Mouse (Mus musculus) midbrain, postnatal 0 days (tissue): ENCODE measurements at regions not wholly inside any gene's neighbourhood (a gene's known extent, or its start where the extent isn't known, plus 50 kb on each side); places are given as distances from the start of the nearest gene placed in this dataset.

Source experiments
- ATAC-seq: fragments of 200-750 bp; cut with Nextera tagmentation; 2 replicates; pipeline ENCODE4 v1.8.0; 2017; ENCODE audit warnings: moderate number of reproducible peaks, mild to moderate bottlenecking, moderate TSS enrichment, moderate library complexity; ENCODE audit not compliant: low FRiP score
- DNase-seq: peaks from one replicate; pipeline ENCODE4 v3.0.0-alpha.2; 2015; ENCODE audit warnings: low spot score
- H3K27ac ChIP-seq: fragments of 300-500 bp; sonication (generic); 2 replicates; pipeline ENCODE4 v1.5.1; 2014; ENCODE audit warnings: low read depth, mild to moderate bottlenecking, low read length, mixed read lengths
- H3K27me3 ChIP-seq: fragments of 300-500 bp; sonication (generic); 2 replicates; pipeline ENCODE4 v1.6.1; 2014; ENCODE audit warnings: low read length, control low read depth, mixed read lengths; ENCODE audit not compliant: insufficient read depth
- H3K36me3 ChIP-seq: fragments of 300-500 bp; sonication (generic); 2 replicates; pipeline ENCODE4 v1.6.1; 2014; ENCODE audit warnings: low read length, control low read depth, mixed read lengths; ENCODE audit not compliant: insufficient read depth
- H3K4me1 ChIP-seq: fragments of 300-500 bp; sonication (generic); 2 replicates; pipeline ENCODE4 v1.6.1; 2014; ENCODE audit warnings: mild to moderate bottlenecking, control low read depth, antibody characterized with exemption, low read length, mixed read lengths; ENCODE audit not compliant: insufficient read depth
- H3K4me2 ChIP-seq: fragments of 300-500 bp; sonication (generic); 2 replicates; pipeline ENCODE4 v1.6.1; 2014; ENCODE audit warnings: low read depth, mild to moderate bottlenecking, low read length, mixed read lengths; ENCODE audit not compliant: poor library complexity, severe bottlenecking
- H3K4me3 ChIP-seq: fragments of 300-500 bp; sonication (generic); 2 replicates; pipeline ENCODE4 v1.5.1; 2014; ENCODE audit warnings: low read depth, mild to moderate bottlenecking, low read length, moderate library complexity
- H3K9ac ChIP-seq: fragments of 300-500 bp; sonication (generic); replicated peaks from 2 replicates; pipeline ENCODE4 v1.6.1; 2014; ENCODE audit warnings: mild to moderate bottlenecking, low read length, moderate library complexity, mixed read lengths; ENCODE audit not compliant: poor library complexity, severe bottlenecking
- H3K9me3 ChIP-seq: fragments of 300-500 bp; sonication (generic); 2 replicates; pipeline ENCODE4 v1.6.1; 2016; ENCODE audit warnings: low read length, control low read depth
- CTCF ChIP-seq: IDR thresholded peaks from 2 replicates; pipeline ENCODE4 v1.5.1; 2016; ENCODE audit warnings: antibody characterized with exemption, mild to moderate bottlenecking
- WGBS: fragments of 180-500 bp; shearing (Covaris S2); extraction: QIAGEN DNeasy Blood & Tissue Kit; methylation state at CpG from one replicate; pipeline ENCODE4 v1.1.7; 2014; 5-methylcytosine and 5-hydroxymethylcytosine counted together

DNA sequence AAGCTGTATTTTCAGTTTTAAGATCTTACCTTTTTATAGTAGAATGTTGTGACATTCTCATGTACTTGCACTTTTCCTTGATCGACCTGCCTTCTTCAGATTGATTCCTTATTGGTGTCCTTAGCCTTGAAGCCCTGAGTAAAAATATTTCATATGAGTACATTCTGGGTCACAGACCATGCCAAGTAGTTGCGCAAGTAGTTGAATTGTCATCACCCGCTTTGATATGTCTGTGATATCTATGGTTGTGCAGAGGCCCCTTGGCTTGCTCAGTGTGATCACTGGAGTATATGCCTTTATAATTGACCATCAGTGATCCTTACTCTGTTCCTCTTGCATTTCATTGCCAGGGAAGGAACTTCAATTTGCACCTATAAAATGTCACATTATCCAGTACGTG, 131.1 kb upstream of the Reg3g start:
- no peaks in the 10 kb centered on the region for H3K36me3 ChIP-seq
- no peaks in the 10 kb centered on the region for H3K27me3 ChIP-seq
- H3K27ac ChIP-seq: no peak overlapping the region
- WGBS: 90% methylated on average over 4 of the region's 4 CpGs
- no peak overlapping the region for H3K4me2 ChIP-seq
- no peak for ATAC-seq
- DNase-seq: no peak
- no peaks in the 10 kb centered on the region for H3K4me1 ChIP-seq
- no peak overlapping the region for H3K9ac ChIP-seq
- no peak overlapping the region for H3K4me3 ChIP-seq
- TF ChIP-seq CTCF: no peak
- no peaks in the 10 kb centered on the region for H3K9me3 ChIP-seq

DNA sequence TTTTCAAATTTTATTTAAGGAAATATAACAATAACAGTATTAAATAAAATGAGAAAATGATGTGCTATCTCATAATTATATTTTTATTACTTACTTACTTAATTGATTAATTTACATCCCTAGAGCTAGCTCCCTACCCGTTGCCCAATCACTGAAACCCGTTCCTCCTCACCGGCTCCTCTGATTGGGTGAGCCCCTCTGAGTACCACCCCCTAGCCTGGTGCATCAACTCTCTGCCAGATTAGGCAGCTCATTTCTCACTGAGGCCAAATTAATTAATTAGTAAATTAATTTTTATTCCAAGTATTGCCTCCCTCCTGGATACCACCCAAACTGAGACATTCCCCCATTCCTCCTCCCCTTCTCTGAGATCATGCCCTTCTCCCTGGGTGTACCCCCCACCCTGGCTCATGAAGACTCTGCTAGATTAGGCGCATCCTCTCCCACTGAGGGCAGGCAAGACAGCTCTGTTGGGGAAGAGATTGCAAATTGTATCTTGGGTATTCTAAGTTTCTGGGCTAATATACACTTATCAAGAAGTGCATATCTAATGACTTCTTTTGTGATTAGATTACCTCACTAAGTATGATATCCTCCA, 101.4 kb upstream of the Reg3g start:
- no peak for ATAC-seq
- H3K4me2 ChIP-seq: no peak overlapping the region
- H3K36me3 ChIP-seq: no peaks in the 10 kb centered on the region
- no peak for TF ChIP-seq CTCF
- no peak overlapping the region for H3K9ac ChIP-seq
- DNase-seq: no peak
- H3K4me1 ChIP-seq: no peaks in the 10 kb centered on the region
- H3K27ac ChIP-seq: no peak overlapping the region
- 95% methylated on average over 4 of the region's 4 CpGs for WGBS
- H3K27me3 ChIP-seq: no peaks in the 10 kb centered on the region
- no peak overlapping the region for H3K4me3 ChIP-seq
- no peaks in the 10 kb centered on the region for H3K9me3 ChIP-seq

DNA sequence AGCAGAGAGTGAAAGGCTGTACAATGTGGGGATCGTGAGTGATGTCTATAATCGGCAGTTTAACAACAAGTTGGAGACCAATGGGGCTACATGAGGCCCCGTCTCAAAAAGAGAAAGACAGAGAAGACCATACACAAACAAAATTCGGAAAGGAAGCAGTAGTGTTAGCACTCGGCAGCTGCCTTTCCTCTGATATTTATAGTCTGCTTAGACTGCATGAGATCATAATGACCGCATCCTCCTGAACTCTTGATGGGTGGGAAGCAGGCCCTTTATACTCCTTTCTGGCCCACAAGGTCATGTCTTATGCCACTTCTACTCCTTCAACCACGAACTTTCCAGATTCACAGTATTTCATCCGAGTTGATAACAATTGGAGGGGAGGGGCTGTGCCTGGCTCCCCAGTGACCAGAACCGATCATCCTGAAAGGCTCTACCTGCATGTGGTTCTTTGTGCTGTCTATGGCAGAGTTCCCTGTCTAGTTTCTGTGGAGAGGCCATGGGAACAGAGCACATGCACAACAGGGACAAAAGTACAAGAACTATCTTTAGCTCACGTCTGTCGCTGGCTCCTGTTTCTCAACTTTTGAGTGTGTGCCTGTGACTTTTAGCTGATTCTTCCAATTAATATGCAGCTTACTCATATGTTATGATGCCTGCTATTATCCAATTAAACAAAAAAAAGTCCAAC, 84.5 kb upstream of the Reg3g start:
- Histone ChIP-seq H3K27ac (no peak overlapping the region), H3K27me3 (no peaks in the 10 kb centered on the region), H3K4me1 (no peaks in the 10 kb centered on the region), H3K9ac (no peak overlapping the region), H3K36me3 (no peaks in the 10 kb centered on the region), H3K4me2 (no peak overlapping the region), H3K4me3 (no peak overlapping the region), H3K9me3 (no peaks in the 10 kb centered on the region)
- DNase-seq (peak; percentile 4), ATAC-seq (no peak)
- 30% methylated on average over 11 of the region's 11 CpGs for WGBS
- TF ChIP-seq CTCF: no peak

DNA sequence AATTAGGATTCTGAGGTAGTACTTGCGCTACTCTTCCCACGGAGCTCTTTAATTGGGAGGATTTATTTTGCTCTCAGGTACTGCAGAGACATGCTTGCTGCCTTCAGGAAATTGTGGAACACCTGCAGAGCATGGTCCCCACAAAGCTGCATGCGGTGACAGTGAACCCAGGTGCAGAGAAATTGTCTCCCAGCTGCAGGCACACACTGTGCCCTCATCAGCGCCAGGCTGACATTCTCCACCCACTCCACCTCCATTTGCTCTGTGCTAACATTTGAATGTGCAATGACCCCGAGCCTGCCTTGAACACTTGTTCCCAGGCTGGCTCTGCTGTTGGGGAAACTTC, 83.7 kb upstream of the Reg3g start:
- H3K9ac ChIP-seq: no peak overlapping the region
- no peaks in the 10 kb centered on the region for H3K4me1 ChIP-seq
- H3K4me2 ChIP-seq: peak overlapping the region; percentile 12; the same call in 1 of the 2 replicates
- no peaks in the 10 kb centered on the region for H3K27me3 ChIP-seq
- no peak for TF ChIP-seq CTCF
- 22% methylated on average over 5 of the region's 5 CpGs for WGBS
- H3K36me3 ChIP-seq: no peaks in the 10 kb centered on the region
- no peaks in the 10 kb centered on the region for H3K9me3 ChIP-seq
- ATAC-seq: no peak
- H3K27ac ChIP-seq: no peak overlapping the region
- H3K4me3 ChIP-seq: no peak overlapping the region
- no peak for DNase-seq

DNA sequence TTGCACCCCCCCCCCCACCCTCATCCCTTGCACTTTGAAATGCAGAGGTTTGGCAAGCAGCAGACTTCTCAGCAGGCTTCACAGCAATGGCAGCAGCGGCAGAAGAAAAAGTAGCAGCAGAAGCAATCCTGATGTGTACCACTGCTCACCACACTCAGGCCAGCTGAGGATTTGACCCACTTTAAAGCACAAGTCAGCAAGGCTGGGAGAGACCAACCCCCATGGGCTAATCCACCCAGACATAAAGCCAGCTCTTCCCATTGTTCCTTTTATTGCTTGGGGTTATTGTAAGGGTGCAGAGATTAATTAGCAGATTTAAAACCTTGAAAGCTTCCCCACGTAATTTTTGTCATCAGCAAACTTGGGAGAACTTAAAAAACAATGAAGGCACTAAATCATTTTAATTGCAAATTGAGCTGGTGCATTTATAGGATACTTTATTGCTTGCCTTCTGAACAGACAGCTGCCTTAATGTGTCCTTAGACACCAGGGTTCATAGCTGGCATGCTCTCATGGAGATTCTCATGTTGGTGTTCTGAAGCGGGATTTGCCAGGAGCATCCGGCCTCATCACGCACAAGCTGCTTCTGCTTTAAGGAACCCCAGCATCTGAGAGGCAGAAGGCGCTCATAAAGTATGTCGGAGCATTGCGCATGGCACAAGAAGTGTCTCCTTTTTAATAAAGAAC, 83.1 kb upstream of the Reg3g start:
- 31% methylated on average over 8 of the region's 8 CpGs for WGBS
- H3K4me3 ChIP-seq: no peak overlapping the region
- DNase-seq (peak; percentile 26), ATAC-seq (no peak)
- no peak for TF ChIP-seq CTCF
- no peak overlapping the region for H3K27ac ChIP-seq
- no peaks in the 10 kb centered on the region for H3K36me3 ChIP-seq
- H3K4me1 ChIP-seq: no peaks in the 10 kb centered on the region
- H3K9ac ChIP-seq: no peak overlapping the region
- H3K4me2 ChIP-seq: peak overlapping the region; percentile 12; the same call in 1 of the 2 replicates
- H3K27me3 ChIP-seq: no peaks in the 10 kb centered on the region
- H3K9me3 ChIP-seq: no peaks in the 10 kb centered on the region

DNA sequence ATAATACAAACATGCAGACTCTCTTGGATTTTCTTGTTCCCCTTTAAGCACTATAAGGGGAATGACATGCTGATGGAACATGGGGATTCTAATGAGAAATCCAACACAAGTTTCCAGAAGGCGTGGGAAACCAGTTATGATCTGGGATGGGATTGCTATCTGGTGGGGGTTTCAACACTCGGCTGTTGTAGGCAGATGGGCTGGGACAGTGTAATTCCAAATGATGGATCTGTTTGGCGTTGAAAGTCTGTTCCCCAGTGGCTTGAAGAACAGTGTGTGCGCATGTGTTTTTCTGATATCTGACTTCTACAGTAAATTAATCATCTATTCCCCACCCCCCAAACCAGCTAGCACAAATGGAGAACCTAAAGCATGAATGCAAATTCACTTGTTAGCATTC, 79.8 kb upstream of the Reg3g start:
- no peak for TF ChIP-seq CTCF
- no peak overlapping the region for H3K4me3 ChIP-seq
- no peak overlapping the region for H3K27ac ChIP-seq
- H3K4me2 ChIP-seq: no peak overlapping the region
- H3K9ac ChIP-seq: no peak overlapping the region
- H3K9me3 ChIP-seq: no peaks in the 10 kb centered on the region
- no peak for ATAC-seq
- WGBS: 78% methylated on average over 4 of the region's 4 CpGs
- H3K36me3 ChIP-seq: no peaks in the 10 kb centered on the region
- peak; percentile 12 for DNase-seq
- no peaks in the 10 kb centered on the region for H3K4me1 ChIP-seq
- H3K27me3 ChIP-seq: no peaks in the 10 kb centered on the region
